Mouse (Mus musculus) megakaryocyte, embryonic 14.5 days (primary cell): ENCODE results near the gene Nup153. TPM values are rescaled to one million over a fixed set of nuclear protein-coding genes. Genes with fewer than 3 reads are reported as not detected.

ENCODE experiments used
- H3K27me3 ChIP-seq: replicated peaks from 2 replicates; pipeline ENCODE3; 2012; ENCODE audit warnings: inconsistent platforms
- H3K36me3 ChIP-seq: replicated peaks from 2 replicates; pipeline ENCODE3; 2012; ENCODE audit warnings: low read length, inconsistent platforms, mixed read lengths
- H3K4me1 ChIP-seq: 2 replicates; pipeline ENCODE4 v1.6.1; 2012; ENCODE audit warnings: inconsistent platforms
- H3K4me3 ChIP-seq: replicated peaks from 2 replicates; pipeline ENCODE3; 2012; ENCODE audit warnings: moderate library complexity, mild to moderate bottlenecking, inconsistent platforms
- H3K9me3 ChIP-seq: 2 replicates; pipeline ENCODE4 v1.6.1; 2012; ENCODE audit warnings: inconsistent platforms
- FLI1 ChIP-seq: IDR thresholded peaks from 2 replicates; pipeline ENCODE4 v1.6.1; 2012; ENCODE audit warnings: low read length, inconsistent platforms, mixed read lengths
- GATA1 ChIP-seq: IDR thresholded peaks from 3 replicates; pipeline ENCODE4 v1.6.1; 2012; ENCODE audit warnings: mixed read lengths, low read length, inconsistent platforms, borderline replicate concordance
- polyA plus RNA-seq: library from polyadenylated mRNA; stranded (reverse); fragments of >175 nt; gene quantifications from 2 replicates; pipeline ENCODE4 v1.2.3, GENCODE M21; 2012; ENCODE audit warnings: low replicate concordance; ENCODE audit not compliant: insufficient read depth

Nup153 gene
- 0.53 and 2.4 TPM in 2 replicates for polyA plus RNA-seq

DNA sequence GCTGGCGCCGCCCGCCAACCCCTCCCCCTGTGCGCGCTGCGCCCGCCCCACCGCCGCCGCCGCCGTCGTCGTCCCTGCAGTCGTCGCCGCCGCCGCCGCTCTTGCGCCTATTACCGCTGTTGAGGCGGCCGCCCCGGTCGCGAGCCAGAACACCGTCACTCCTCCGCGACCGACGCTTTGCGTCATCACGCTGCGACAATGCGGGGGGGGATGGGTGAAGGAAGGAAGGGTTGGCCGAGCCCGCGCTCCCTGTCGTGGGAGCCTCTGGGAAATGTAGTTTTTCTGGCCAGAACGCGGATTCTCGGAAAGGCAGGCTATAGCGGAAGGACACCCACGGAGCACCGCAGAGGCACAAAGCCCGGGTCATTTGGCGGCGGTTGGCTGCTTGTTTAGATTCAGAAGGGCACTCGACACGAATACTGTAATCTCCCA lies at the start of gene Nup153:
Gene Nup153, minus strand, starts transcription at position 104 of the 432 bp plus-strand sequence.
- H3K4me1 ChIP-seq = peaks cover 35% of the 10 kb centered on the region
- TF ChIP-seq GATA1 (no peak), FLI1 (no peak)
- no peaks in the 10 kb centered on the region for H3K27me3 ChIP-seq
- no peaks in the 10 kb centered on the region for H3K36me3 ChIP-seq
- peak within 1 kb of the TSS; percentile 96 for H3K4me3 ChIP-seq
- H3K9me3 ChIP-seq = no peaks in the 10 kb centered on the region

- no peaks in the 10 kb centered on the region for H3K9me3 ChIP-seq
- TF ChIP-seq FLI1 = no peak
- H3K36me3 ChIP-seq = peaks cover 69% of the 10 kb centered on the region
- H3K4me1 ChIP-seq = peaks cover 51% of the 10 kb centered on the region
- no peaks in the 10 kb centered on the region for H3K27me3 ChIP-seq
- H3K4me3 ChIP-seq = no peak overlapping the region
Observed at GRCm38 (mm10) chr13:46777461-46777860, 49.7 kb upstream of the Nup153 start.

GRCm38 (mm10) chr13:46776636-46777305 lies 49.0 kb upstream of the Nup153 start:
- TF ChIP-seq GATA1 (no peak), FLI1 (no peak)
- Histone ChIP-seq H3K4me1 (peaks cover 52% of the 10 kb centered on the region), H3K36me3 (peaks cover 72% of the 10 kb centered on the region), H3K27me3 (no peaks in the 10 kb centered on the region), H3K9me3 (no peaks in the 10 kb centered on the region), H3K4me3 (peak overlapping the region; percentile 25)

DNA sequence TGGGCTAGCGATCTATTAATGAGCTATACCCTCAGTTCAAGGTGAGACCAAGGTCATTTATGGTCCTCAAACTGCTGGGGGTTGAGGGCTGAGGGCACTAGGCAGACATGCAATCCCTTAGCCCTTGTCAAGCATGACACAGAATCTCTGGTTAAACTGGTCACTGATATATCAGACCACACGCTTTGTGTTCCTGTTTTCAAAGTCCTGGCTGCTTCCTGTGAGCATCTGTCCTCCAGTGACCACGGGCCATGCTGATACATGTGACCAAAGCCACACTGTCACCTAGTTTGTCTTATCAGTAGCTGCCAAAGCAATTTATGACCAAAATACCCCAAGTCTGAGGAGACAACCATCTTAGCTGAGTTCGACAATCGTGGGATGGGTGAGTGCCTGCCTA lies 47.3 kb upstream of the Nup153 start:
- peak overlapping the region; percentile 26 for H3K4me3 ChIP-seq
- H3K9me3 ChIP-seq = no peaks in the 10 kb centered on the region
- no peaks in the 10 kb centered on the region for H3K27me3 ChIP-seq
- peaks cover 46% of the 10 kb centered on the region for H3K4me1 ChIP-seq
- peaks cover 73% of the 10 kb centered on the region for H3K36me3 ChIP-seq
- TF ChIP-seq FLI1 (no peak), GATA1 (no peak)

- TF ChIP-seq FLI1 = no peak
- TF ChIP-seq GATA1 = no peak
- H3K36me3 ChIP-seq = peaks cover 75% of the 10 kb centered on the region
- no peak overlapping the region for H3K4me3 ChIP-seq
- no peaks in the 10 kb centered on the region for H3K9me3 ChIP-seq
- peaks cover 35% of the 10 kb centered on the region for H3K4me1 ChIP-seq
- H3K27me3 ChIP-seq = no peaks in the 10 kb centered on the region
Observed at GRCm38 (mm10) chr13:46772581-46772980, 44.8 kb upstream of the Nup153 start.

DNA sequence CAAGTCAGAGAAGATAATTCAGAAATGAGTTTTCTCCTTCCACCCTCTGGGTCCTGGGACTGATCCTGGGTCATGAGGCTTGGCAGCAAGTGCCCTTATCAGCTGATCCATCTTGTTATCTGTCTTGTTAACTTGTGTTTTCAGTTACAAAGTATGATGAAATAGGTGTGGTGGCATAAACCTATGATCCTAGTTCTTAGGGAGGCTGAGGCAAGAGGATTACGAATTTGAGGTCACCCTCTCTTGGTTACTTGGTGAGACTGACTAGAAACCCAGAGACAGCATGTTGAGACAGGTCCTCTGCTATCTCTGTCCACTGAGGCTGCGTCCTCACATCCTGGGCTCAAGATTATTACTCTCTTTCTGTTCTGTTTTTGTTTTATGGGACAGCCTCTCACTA lies 37.6 kb upstream of the Nup153 start:
- Histone ChIP-seq H3K36me3 (peaks cover 83% of the 10 kb centered on the region), H3K9me3 (no peaks in the 10 kb centered on the region), H3K4me1 (no peaks in the 10 kb centered on the region), H3K4me3 (no peak overlapping the region), H3K27me3 (no peaks in the 10 kb centered on the region)
- TF ChIP-seq FLI1 (no peak), GATA1 (no peak)

DNA sequence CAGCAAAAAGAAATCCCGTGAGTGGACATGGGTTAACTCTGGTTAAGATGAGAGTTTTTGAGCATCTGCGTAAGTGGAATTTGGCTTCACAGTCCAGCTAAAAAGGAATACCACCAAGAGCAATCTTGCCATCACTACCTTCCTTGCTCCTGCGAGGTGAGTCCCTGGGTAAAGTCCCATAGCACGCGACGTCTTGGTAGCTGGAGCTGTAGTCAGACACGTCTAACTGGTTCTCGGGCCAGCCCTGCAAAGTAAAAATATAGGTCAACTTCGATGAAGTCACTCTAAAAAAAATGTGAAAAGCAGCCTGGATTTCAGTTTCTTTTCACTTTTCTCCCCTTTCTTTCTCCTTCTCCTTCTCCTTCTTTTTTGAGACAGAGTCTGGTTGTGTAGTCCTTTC lies 35.5 kb upstream of the Nup153 start:
- Histone ChIP-seq H3K4me3 (no peak overlapping the region), H3K9me3 (no peaks in the 10 kb centered on the region), H3K27me3 (no peaks in the 10 kb centered on the region), H3K4me1 (peaks cover 3% of the 10 kb centered on the region; the same call in 1 of the 2 replicates), H3K36me3 (peaks cover 84% of the 10 kb centered on the region)
- TF ChIP-seq GATA1 (no peak), FLI1 (no peak)

DNA sequence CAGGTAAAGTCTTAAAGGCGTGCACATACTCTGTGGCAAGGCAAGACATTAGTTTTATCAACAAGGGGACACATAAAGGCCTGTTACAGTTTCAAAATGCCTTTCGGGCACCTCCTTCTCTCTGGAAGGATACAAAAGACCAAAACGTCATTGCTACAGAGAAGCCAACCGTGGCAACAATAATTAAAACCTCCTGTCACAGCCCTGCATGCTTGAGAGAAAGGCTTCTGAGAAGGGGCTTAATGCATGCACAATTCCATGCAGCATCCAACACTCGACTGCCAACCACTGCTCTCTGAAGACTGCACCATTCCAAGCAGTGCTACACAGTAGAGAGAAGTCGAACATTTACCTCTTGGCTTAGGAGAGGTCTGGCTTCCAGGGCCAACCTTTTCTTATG lies 33.2 kb upstream of the Nup153 start:
- no peaks in the 10 kb centered on the region for H3K27me3 ChIP-seq
- H3K4me3 ChIP-seq = no peak overlapping the region
- no peaks in the 10 kb centered on the region for H3K9me3 ChIP-seq
- TF ChIP-seq FLI1 = no peak
- no peak for TF ChIP-seq GATA1
- peaks cover 3% of the 10 kb centered on the region; the same call in 1 of the 2 replicates for H3K4me1 ChIP-seq
- peaks cover 80% of the 10 kb centered on the region for H3K36me3 ChIP-seq

GRCm38 (mm10) chr13:46759281-46759809 lies 31.6 kb upstream of the Nup153 start:
- H3K36me3 ChIP-seq = peaks cover 78% of the 10 kb centered on the region
- H3K9me3 ChIP-seq = no peaks in the 10 kb centered on the region
- no peaks in the 10 kb centered on the region for H3K27me3 ChIP-seq
- no peak for TF ChIP-seq FLI1
- no peak for TF ChIP-seq GATA1
- no peak overlapping the region for H3K4me3 ChIP-seq
- peaks cover 3% of the 10 kb centered on the region for H3K4me1 ChIP-seq

- H3K4me1 ChIP-seq = peaks cover 3% of the 10 kb centered on the region
- no peaks in the 10 kb centered on the region for H3K27me3 ChIP-seq
- H3K4me3 ChIP-seq = no peak overlapping the region
- no peak for TF ChIP-seq GATA1
- no peak for TF ChIP-seq FLI1
- peaks cover 76% of the 10 kb centered on the region for H3K36me3 ChIP-seq
- no peaks in the 10 kb centered on the region for H3K9me3 ChIP-seq
Observed at GRCm38 (mm10) chr13:46758627-46759026, 30.9 kb upstream of the Nup153 start.
